Mouse (Mus musculus): ENCODE measurements at regions not wholly inside any gene's neighbourhood (a gene's known extent, or its start where the extent isn't known, plus 50 kb on each side); places are given as distances from the start of the nearest gene placed in this dataset.
A peak's percentile ranks its signal among the peaks of the same experiment; 100 is the strongest.

DNA sequence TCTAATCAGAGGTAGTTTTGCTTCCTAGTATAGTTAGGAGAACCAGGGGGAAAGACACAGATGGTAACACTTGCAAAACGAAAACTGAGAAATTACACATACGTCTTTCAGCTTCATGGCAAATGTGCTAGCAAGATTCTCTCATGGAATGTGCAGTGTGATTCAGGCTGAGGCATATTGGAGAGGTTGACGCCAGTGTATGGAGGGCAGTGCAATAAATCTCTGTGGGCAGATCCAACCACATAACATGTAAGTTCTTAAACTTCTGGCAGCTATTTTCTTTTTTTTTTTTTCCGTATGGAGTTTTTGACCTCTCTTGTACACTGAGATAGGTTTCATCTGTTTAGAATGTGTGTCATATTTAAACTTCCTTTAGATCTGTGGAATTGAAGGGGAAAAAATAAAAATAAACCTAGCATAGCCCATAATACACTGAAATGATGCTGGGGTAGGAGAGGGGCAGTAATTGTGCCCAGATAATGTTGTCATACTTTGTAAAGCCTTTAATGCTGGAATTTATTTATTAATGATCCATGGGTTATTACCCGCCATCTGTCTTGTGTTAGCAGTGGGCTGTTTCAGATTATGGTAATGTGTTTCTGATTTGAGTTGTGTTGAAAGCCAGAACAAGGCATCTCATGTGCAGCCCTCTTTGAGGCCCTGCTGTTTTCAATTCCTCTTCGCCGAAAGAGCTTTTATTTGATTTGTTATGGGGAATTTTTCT, 596.3 kb upstream of the Megf9 start:
- Histone ChIP-seq H3K4me2 (ENCODE audit: low read length) (no peak overlapping the region), H3K4me1 (ENCODE audit: control insufficient read depth, insufficient read depth, low read length) (no peaks in the 10 kb centered on the region; the same call in 1 of the 2 replicates), H3K9me3 (ENCODE audit: control insufficient read depth, low read length) (no peaks in the 10 kb centered on the region), H3K9ac (replicated peaks; ENCODE audit: low read length) (no peak overlapping the region), H3K4me3 (replicated peaks; ENCODE audit: low read depth, low read length) (no peak overlapping the region), H3K27me3 (ENCODE audit: control insufficient read depth, insufficient read depth, low read length) (no peaks in the 10 kb centered on the region), H3K27ac (replicated peaks; ENCODE audit: low read depth, low read length) (no peak overlapping the region), H3K36me3 (ENCODE audit: control insufficient read depth, insufficient read depth, low read length) (no peaks in the 10 kb centered on the region)
- 28% methylated on average over 7 of the region's 7 CpGs for WGBS
- ATAC-seq (ENCODE audit: low FRiP score, low TSS enrichment) = peak; percentile 71; the same call in 1 of the 2 replicates
- peak; percentile 65 for DNase-seq

DNA sequence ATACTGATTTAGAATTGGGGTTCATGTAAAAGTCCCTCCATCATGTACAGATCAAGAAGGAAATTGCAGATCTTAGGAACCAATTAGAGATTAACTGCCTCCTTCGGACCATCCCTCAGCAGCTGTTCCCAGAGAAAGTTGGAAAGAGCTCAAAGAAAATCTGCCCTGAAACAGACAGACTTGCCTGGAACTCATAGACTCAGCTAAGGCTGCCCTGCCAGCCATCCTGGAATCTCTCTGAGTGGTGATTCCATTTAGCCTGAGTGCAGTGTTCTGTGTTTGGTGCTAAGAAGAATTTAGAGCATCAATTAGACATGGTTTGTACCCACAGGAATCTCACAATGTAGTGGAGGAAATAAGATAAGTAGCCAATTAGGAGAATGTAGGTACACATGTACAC, 594.5 kb upstream of the Megf9 start:
- whole genome bisulfite sequencing = 57% methylated on average over 1 of the region's 1 CpGs
- no peak for ATAC-seq (ENCODE audit: low FRiP score, low TSS enrichment)

More for the DNA sequence above, 594.5 kb upstream of the Megf9 start:
- Histone ChIP-seq H3K9me3 (ENCODE audit: control insufficient read depth, low read length) (no peaks in the 10 kb centered on the region), H3K4me1 (ENCODE audit: control insufficient read depth, insufficient read depth, low read length) (no peaks in the 10 kb centered on the region; the same call in 1 of the 2 replicates), H3K27ac (replicated peaks; ENCODE audit: low read depth, low read length) (no peak overlapping the region), H3K9ac (replicated peaks; ENCODE audit: low read length) (no peak overlapping the region), H3K36me3 (ENCODE audit: control insufficient read depth, insufficient read depth, low read length) (no peaks in the 10 kb centered on the region), H3K27me3 (ENCODE audit: control insufficient read depth, insufficient read depth, low read length) (no peaks in the 10 kb centered on the region), H3K4me2 (ENCODE audit: low read length) (no peak overlapping the region), H3K4me3 (replicated peaks; ENCODE audit: low read depth, low read length) (no peak overlapping the region)
- peak; percentile 23 for DNase-seq

Data from midbrain, embryonic 14.5 days (tissue).